Mouse (Mus musculus): ENCODE measurements around the gene Hdac7. TPM values are rescaled to one million over a fixed set of nuclear protein-coding genes. Genes with fewer than 3 reads are reported as not detected.

Gene Hdac7
- 103 and 128 TPM in 2 replicates for polyA plus RNA-seq (2012; rRNA removed; ENCODE audit: low replicate concordance)

DNA sequence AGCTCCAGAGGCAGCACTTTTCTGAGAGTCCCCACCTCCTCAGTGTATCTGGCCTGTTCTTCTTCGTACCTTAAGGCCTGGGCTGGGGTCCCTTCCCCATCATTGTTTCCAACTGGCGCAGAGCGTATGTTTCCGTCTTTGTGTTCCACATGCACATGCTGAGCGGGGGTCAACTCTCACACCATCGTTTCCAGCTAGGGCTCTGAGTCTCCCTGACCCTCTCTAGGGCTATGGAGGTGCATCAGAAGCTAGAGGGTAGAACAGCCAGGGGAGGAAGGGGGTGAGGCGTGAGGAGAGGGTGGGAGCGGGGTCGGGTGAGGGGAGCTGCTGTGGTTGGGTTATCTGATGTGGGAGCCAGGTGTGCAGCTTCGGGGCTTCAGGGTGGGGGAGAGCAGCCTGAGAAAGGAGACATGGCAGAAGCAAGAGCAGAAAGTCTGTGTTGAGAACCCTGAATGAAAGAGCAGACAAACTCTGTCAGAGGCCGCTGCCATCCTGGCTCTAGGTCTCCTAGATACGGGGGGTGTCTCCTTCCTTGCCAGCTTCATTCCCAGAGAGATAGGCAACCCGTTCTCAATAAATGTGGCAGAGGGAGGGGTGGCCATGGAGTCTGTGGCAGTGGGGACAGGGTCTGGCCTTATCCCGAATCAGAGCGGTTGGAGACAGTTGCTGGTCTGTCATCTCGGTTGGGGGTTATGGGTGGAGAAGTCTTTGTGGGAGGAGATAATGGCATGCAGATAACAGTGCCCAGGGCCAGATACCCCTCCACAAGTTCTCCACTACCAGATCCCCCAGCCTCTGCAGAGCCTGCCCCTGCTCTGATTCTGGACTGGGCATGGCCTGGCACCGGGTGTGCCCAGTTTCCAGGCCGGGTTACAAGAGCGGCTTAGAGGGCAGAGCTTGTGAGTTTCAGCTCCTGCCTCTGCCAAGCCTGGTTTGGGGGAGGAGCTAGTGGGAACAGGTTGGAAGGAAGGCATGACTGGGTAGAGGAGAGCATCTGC, at the start of gene Hdac7:
Gene Hdac7, minus strand, starts transcription at position 466 of the 998 bp plus-strand sequence.

DNA sequence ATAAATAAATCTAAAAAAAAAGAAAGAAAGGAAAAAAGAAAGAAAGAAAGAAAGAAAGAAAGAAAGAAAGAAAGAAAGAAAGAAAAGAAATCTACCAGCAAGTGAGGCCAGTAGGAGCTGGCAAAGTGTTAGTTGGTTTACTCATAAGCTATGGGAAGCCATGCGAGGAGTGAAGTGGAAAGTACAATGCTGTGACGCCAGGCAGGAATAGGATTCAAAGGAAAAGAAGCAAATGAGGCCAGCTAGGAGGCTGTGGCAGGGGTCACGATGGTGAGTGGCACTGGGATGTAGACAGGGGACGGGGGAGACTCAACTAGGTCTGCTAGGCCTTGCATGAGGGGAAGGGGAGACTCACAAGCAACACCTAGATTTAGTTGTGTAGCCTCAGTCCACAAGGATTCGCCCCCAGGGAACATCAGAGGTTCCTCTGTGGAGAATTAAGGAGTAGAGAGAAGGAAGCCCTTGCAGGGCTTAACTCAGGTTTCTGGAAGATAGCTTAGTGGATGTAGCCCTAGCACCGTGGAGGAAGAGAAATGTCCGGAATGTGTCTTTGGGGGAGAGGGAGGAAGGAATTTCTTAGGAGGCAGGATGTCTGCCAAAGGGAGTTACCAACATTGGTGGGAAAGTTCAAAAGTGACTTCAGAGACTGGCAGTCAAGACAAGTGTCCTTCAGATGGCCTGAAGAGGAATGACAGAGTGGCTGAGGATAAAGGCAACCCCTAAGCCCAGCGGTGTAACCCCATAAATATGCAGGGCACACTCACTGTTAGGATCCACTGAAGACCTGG, 65.8 kb downstream of the Hdac7 start, which contains the start of gene Slc48a1:
Gene Slc48a1, plus strand, starts transcription at position 210 of the 788 bp plus-strand sequence.

DNA sequence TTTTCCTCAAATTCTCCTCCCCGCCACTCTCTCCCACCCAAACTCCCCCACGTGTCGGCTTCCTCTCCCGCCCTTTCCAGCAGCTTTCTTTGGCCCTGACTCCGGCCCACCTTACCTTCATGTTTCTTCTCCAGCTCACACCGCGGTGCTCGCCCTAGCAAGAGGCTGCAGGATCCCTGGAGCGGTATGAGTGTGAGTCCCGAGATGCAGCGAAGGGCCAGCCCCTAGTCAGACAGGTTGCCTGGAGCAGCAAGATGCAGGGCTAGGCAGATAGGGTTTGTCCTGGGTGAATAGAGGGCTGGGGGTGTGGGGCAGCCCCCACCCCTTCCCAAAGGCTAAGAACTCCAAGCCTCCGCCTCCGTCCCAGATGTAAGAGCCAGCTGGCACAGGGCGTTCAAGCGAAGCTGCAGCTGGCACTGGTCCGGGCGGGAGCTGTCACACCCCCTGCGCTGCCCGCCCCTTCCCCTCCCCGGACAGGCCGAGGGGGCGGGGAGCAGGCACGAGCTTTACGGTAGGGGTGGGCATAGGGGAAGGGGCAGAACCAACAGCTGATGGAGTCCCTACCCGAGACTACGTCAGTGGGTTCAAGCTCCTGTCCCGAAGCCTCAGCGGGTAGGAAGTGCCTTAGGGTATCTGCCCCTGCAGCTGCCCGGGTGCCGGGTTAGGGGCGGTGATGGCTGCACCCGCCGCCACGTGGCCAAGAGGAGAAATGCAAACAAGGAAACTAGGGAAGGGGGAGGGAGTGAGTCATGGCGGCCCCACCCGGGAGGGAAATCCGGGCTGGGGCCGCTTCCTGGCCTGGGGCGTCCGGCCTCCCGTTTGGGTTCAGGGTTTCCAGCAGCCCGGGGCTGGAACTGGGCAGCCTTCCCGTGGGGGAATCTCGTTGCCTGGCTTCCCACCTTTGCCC, 76.8 kb downstream of the Hdac7 start, which contains the start of gene Rapgef3:
Gene Rapgef3, minus strand, starts transcription at position 693 of the 907 bp plus-strand sequence.

Other genes starting within 250 kb of the Hdac7 start
- gene Rpap3, start 138.7 kb downstream of the Hdac7 start, polyA plus RNA-seq (2012; rRNA removed; ENCODE audit: low replicate concordance): 6.7 and 7.0 TPM in 2 replicates
- gene Endou, start 113.2 kb downstream of the Hdac7 start, polyA plus RNA-seq (2012; rRNA removed; ENCODE audit: low replicate concordance): 1.3 and 4.8 TPM in 2 replicates
- gene Rapgef3, start 76.5 kb downstream of the Hdac7 start, polyA plus RNA-seq (2012; rRNA removed; ENCODE audit: low replicate concordance): 48.5 and 122 TPM in 2 replicates
- gene Slc48a1, start 66.0 kb downstream of the Hdac7 start, polyA plus RNA-seq (2012; rRNA removed; ENCODE audit: low replicate concordance): 142 and 306 TPM in 2 replicates
- gene Vdr, start 66.1 kb upstream of the Hdac7 start, polyA plus RNA-seq (2012; rRNA removed; ENCODE audit: low replicate concordance): 0.63 and 2.0 TPM in 2 replicates
- gene Tmem106c, start 119.7 kb upstream of the Hdac7 start, polyA plus RNA-seq (2012; rRNA removed; ENCODE audit: low replicate concordance): 67.8 and 95.8 TPM in 2 replicates
- 0.03 TPM in 1 of 2 replicates, not detected in the other for gene Col2a1, start 160.2 kb upstream of the Hdac7 start, polyA plus RNA-seq (2012; rRNA removed; ENCODE audit: low replicate concordance)
- gene Pfkm, start 248.1 kb upstream of the Hdac7 start, polyA plus RNA-seq (2012; rRNA removed; ENCODE audit: low replicate concordance): 27.5 and 39.9 TPM in 2 replicates
- 8.0 and 18.2 TPM in 2 replicates for gene Senp1, start 249.2 kb upstream of the Hdac7 start, polyA plus RNA-seq (2012; rRNA removed; ENCODE audit: low replicate concordance)

Data from subcutaneous adipose tissue, adult 2 months (tissue).